Mouse (Mus musculus): ENCODE data around the gene Erg. TPM values are rescaled to one million over a fixed set of nuclear protein-coding genes. Genes with fewer than 3 reads are reported as not detected.

The Erg gene
- polyA plus RNA-seq, 3 experiments from 2014 or later = not detected

DNA sequence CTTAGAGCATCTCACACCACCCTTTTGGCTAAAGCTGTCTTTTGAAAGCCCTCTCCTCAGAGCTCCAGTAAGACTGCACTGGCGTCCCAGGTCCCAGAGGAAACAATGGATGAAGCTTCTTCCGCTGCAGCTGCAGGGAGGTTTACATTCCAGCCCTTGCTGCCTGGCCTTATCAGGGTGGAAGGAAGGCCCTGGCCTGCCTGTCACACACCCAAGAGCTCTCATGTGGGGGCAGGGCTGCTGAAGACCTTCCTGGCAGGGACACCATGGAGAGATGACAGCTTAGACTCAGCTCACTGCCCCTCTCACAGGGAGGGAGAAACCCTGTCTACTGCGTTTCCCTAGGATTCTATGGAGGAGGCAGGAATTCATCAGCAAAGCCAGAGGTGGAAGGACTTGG, 239.2 kb downstream of the Erg start:
- ATAC-seq = no peak

DNA sequence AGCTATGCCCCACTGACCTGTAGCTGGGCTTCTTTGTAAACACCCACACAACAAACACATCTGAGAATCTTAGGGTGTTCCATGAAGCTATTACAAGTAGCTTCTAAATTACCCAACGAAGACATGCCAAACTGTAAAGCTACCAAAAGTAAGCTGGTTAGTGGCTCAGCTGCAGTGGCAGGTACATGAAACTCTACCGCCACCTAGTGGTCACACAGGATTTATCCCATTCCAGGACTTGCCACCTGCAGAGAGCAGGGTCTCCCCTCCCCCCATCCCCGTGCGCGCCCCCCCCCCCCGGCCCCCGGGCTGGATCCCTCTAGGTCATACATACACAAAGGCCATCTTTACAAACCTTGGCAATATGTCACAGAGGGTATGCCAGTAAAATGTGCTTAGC, 240.5 kb downstream of the Erg start:
- peak; percentile 39 for ATAC-seq

DNA sequence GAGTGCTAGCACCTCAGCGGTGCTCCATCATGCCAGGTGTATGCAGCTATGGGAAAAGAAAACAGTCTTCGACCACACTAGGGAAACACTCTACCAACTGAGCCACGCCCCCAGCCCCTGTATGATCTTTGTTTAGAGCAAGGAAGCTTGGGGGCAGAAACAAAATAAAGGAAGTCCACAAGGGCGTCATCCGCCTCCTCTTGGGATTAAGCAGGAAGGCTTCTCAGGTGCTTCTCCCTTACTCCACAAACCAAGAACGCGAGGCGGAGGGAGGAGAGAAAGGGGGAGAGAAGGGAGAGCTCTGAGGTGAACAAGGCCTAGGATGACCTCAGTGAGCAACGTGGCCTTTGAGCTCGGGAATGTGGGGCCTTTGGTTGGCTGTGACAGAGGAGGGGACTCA, 241.4 kb downstream of the Erg start:
- no peak for ATAC-seq

DNA sequence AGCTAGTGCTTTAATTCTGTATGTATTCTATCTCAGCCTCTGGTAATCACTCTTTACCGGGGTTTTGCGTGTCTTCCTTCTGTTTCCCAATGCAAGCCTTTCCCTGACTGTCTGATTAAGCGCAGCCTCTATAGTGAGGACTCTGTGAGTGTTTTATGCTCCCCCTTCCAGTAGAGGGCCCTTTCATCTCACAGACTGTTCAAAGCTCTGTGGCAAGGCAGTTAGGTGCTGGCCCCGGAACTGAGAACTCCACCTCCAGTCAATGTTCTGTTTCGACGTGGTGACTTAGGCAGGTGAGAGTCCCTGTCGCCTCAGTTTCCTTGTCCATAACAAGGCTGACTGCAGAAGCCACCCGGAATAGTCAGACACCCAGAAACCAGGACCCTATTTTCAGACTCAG, 244.4 kb downstream of the Erg start:
- ATAC-seq = peak; percentile 32

DNA sequence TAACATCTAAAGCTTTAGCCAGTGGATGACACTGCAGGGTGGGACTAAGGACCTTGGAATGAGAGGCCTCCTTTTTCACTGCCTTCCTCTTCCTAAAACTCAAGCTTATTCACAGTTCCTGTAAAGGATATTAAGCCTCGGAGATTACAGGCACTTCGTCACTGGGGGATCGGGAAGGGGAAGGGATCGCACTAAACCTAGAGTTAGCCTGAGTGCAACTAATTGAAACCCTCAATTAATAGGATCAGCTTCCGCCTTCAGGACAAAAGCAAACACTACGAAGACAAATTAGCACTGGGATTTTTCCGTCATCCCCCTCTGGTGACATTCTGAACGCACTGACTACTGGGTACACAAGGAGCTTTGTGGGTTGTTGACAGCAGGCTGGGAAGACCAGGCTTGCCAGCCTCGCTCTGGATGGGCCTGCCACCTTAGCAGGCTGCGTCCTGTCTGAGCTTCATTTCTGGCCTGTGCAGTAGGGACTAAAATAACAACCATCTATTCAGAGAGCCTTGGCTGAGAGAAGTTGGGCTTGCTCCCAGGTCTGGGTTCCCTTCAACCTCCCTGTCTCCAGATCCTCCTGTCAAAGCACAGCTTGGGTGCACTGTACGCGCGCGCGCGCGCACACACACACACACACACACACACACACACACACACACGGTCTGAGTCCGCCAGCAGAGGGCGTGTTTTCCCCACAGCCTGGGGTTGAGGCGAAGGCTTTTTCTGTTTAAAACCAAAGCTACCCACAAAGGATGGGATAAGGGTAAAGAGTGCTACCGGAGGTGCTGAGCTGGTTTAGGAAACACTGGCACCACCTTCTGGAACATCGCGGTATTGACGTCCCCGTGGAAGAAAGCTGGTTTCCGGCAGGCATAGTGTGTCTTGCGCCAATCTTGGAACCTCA, 245.3 kb downstream of the Erg start:
- ATAC-seq = peak; percentile 85

DNA sequence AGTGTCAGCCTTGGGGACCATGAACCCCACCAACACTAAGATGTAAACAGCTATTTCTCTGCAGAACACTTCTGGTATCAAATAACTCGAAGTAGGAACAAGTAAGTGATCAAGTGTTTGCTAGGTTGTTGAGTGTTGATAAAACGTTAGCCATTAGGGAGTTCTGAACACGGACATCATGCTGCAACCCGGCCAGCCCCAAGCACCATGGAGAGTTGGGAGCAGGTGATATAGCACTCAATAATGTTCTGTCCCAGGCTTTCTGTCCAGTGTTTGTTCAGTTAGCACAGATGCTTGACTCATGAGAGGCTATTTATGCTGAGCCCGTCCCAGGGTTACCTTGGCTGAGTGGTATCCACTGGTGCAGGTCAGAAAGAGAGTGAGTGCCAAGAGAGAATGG, 254.2 kb downstream of the Erg start:
- ATAC-seq = no peak

DNA sequence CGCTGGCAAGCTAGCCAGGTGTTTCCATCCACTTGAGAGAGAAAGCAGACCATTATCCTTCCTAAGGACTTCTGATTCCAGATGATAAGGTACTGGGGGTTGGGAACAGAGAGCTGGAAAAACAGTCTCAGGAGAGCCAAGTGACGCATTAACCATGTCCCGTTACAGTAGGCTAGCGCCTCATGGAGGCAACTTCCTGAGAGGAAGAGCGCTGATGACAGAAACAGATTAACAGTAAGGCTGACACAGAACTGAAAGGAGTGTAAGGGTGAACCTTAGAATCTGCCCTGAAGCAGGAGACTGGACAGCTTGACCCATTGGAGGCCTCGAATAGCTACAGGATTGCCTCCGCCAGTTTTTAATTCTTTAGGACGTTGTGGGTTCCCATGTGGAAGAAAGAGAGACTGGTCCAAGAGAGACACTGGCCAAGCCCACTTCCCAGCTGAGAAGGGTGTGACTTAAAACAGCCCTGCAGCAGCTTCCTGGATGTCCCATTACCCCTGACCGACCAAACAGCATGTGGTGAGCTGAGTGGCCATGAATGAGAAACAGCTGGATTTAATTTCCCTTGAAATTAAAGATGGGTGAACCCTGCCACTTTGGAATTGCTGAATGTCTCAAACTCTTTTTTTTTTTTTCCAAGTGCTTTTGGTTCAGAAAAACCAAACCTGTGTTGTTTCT, 264.3 kb downstream of the Erg start:
- no peak for ATAC-seq

Other genes starting within 250 kb of the Erg start
- gene Ets2, start 115.5 kb upstream of the Erg start, polyA plus RNA-seq (2017; shearing (Covaris generic)) = 1 to 10 TPM; 2.4 to 4.0 (median 2.7) TPM

Measured in inflammation-experienced regulatory T-cells, adult 6 months (primary cell).